Mouse (Mus musculus) E14TG2a.4 (cell line): Measurements from ENCODE around the gene Adra2b.

Source experiments
- CTCF ChIP-seq: conservative IDR thresholded peaks from 2 replicates; pipeline ENCODE4 v1.5.1; 2014; ENCODE audit warnings: low read length
- POU5F1 ChIP-seq: IDR thresholded peaks from 2 replicates; pipeline ENCODE4 v1.6.1; 2014; ENCODE audit warnings: low read length, borderline replicate concordance

- TF ChIP-seq CTCF (peak; percentile 35), POU5F1 (no peak)
These were observed at the start of gene Adra2b for GRCm38 (mm10) chr2:127362459-127363281.
